Mouse (Mus musculus): Measurements from ENCODE around the gene Rph3al. TPM values are rescaled to one million over a fixed set of nuclear protein-coding genes. Genes with fewer than 3 reads are reported as not detected.

Rph3al gene
- total RNA-seq, 2 experiments from 2014 or later: 2.9 to 3.4 TPM

DNA sequence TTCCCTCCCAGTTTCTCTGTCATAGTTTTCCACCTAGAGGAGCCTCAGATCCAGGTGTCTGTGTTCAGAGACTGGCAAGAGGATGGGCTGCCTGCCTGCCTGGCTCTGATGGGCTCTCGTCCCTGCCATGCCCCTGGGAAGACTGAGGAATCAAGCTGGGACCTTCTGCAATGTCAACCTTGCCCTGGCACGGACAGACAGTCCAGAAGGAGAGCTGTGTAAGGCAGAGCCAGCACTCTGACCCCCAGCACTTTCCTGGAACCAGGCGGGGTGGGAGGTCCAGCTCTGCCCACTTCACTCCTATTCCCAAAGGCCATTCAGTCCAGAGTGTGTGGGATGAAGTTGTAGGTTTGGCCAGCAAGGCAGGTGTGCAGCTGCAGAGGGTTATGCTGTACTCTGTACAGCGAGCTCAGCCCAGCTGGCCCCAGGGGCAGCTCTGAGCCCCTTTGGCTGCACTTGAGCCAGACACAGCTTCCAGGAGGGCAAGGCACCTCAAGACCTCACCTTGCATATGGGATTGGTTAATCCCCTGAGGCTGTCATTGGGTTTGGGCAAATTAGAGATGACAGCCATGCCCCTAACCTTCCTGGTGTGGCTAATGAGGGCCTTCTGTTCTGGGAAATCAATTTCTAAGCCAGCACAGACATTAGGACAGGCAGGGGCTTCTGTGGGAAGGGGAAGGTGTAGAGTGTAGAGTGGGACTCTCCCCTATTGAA is 95.2 kb downstream of the Rph3al start:
- intact Hi-C loops (cut with DNase I): no loop called here
- no peak for DNase-seq (ENCODE audit: low spot score in 2 of 2)

DNA sequence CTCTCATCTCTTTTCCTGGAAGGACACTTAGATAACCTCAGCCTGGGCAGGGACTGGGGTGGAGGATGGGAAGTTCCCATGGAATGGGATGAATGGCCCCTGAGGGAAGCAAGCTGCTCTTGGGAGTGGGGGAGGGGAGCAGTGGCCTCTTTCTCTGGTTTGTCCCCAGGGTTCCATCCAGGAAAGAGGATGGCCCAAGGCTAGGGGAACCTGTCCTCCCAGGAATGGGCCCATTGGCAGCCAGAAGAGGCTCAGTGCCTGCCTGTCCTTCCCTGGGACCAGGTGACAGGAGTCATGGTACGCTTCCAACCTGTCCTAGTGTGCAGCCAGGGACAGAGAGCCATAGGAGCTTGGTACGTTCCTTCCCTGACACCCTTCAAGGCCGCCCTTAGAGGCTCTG is 96.7 kb downstream of the Rph3al start:
- intact Hi-C loops (cut with DNase I): no loop called here
- no peak for DNase-seq (ENCODE audit: low spot score in 2 of 2)

DNA sequence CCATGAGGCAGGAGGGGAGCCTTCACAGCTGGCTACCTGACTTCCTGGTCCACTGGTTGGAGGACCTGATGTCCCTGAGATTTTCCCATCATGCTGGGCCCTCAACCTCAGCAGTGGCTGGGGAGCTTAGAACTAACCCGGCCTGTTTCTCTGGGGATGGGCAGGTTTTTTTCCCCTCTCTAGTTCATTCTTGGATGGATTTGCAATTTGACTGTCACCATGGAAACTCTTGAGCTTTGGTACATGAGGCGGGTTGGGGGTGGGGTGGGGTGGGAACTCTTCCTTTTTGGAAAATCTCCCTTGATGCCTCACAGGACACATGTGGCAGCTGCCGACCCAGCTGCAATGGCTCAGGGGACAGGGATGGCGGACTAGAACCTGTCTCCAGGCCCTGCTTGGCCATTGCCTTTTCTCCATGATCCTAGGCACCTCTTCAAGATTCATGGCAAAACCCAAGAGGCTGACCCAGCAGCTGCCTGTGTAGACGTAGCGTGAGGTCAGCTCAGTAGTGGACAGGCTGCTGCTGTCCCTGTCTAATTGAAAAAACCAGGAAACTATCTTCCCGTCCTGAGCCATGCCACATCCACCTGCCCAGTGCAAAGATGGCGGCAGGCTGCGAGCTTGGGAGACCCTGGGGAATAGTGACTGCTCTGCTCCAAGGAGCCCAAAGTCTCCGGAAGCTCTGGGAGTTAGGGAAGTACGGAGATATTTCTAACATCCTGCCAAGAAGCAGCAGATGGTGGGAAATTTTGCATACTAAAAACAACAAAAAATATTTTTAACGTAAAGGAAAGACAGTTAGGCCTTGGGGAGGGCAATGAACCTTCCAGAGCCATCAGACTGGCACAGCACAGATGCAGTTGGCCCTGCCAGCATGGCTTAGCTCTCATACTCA is 98.4 kb downstream of the Rph3al start:
- intact Hi-C loops (cut with DNase I): no loop called here
- DNase-seq (ENCODE audit: low spot score in 2 of 2): peak; percentile 31 to 40

DNA sequence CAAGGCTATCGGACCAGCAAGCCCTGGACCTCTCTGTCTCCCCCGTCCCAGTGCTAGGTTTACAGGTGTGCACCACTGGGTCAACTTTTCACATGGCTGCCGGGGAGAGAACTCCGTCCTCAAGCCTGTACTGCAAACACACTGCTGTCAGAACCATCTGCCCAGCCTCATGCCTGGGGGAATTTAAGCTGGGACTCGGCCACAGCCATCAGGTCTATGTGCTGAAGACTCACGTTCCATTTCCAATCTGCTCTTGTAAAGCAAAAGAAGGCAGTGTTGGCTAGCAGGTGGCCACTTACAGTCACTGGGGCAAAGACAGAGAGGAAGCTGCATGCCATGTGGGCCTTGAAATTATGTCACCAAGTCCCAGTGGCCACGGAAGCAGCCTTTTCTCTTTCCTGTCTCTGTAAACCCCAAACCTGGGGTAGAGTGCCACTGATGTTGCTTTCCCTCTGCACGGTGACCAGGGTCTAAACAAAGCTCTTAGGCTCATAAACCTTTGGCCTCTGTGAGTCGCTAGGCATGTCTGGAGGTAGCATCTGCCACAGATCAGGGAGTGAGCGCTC is 99.3 kb downstream of the Rph3al start:
- intact Hi-C loops (cut with DNase I): no loop called here
- no peak for DNase-seq (ENCODE audit: low spot score in 2 of 2)

DNA sequence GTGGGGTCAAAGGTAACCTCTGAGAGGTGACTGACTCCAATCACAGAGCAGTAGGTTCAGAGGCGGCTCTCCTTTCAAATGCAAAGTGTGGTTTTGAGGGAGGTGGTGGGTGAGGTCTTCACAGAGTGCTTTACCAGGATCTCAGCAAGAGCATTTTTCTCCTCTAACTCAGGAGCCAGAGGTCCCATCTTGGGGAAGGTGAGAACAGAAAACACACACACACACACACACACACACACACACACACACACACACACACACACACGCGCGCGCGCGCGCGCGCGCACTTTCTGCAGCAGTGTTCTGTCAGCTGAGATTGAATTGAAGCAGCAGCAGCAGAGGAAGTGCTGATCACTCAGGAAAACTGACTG is 102.0 kb downstream of the Rph3al start:
- intact Hi-C loops (cut with DNase I): no loop called here
- DNase-seq (ENCODE audit: low spot score in 2 of 2): no peak

DNA sequence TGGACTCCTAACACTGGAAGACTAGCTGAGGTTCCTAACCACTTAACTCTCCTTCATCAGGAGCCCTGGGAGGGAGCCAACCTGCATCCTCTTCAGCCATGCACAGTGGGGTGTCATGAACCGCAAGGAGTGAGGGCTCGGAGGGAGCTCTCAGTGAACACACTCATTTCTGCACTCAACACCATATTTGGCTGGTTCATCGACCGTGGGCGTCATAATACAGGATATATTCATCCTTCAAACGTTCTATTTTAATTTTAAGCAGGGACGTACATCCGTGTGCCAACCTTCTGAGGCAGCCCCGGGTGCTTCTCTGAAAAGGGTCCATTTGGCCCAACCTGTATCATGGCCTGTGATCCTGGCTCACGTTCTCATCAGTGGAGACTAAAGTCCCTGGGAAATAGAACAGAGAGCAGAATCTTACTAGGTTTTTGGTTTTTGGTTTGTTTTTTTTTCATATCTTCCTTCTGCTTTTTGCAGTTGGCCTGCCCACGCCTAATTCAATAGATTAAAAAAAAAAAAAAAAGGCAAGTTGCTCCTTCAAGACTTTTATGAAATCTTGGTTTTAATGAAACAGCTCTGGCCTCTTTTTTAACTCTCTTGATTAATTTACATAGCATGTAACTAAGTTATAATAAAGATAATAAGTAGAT is 102.5 kb downstream of the Rph3al start:
- intact Hi-C loops (cut with DNase I): no loop called here
- peak; percentile 44 to 45 for DNase-seq (ENCODE audit: low spot score in 2 of 2)

DNA sequence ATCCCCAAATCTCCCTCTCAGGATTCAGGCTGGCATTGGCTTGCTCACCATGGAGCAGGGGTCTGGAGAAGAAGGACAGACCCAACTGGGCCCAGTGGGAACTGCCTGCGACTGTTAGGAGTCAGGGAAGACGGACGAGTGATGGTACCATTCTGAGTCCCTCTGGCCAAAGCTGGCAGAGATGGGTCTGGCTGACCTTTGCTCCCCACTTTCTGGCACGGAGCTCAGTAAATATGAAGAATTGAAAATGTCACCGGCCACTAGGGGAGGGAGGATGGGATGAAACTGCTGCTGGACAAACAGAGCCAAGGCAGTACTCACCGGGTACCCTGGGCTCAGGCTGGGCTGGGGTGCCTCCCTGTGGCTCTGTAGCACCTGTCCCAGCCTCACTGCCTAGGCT is 105.1 kb downstream of the Rph3al start:
- intact Hi-C loops (cut with DNase I): no loop called here
- no peak for DNase-seq (ENCODE audit: low spot score in 2 of 2)

DNA sequence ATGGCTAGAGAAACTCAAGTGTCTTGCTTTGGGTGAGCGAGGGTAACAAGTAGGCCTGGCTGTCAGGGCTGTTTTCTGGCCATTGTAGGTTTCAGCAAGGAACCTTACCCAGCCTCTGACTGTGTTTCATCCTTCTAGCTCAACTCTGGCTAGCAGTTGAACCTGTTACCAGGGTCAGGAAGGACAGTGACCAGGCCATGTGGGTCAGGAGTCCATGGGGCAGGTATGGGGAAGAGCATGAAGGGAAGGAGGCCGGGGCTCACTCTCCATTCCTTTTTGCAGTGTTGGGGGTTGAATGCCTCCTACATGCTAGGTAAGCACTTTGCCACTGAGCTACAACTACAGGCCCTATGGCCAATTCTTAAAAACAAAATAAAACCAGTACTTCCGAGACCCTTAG is 107.8 kb downstream of the Rph3al start:
- DNase-seq (ENCODE audit: low spot score in 2 of 2): no peak
- intact Hi-C loops (cut with DNase I): no loop called here

DNA sequence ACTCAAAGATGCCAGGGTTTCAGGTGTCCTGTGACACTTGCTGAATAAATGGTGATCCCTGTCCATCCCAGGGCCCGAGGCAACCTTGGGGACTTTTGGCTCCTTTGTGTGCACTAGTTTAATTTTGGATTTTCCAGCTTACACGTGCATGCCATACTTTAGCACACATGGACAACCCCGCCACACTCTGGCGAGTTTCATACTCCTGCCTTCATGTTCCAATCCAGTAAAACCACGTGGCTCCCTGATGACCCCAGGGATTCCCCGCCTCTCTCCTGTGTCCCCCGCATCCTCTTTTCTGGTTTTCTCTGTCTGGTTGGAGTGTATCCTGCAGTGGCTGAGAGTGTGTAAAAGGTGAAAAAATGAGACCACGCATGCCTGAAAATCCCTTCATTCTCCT is 110.8 kb downstream of the Rph3al start:
- intact Hi-C loops (cut with DNase I): no loop called here

DNA sequence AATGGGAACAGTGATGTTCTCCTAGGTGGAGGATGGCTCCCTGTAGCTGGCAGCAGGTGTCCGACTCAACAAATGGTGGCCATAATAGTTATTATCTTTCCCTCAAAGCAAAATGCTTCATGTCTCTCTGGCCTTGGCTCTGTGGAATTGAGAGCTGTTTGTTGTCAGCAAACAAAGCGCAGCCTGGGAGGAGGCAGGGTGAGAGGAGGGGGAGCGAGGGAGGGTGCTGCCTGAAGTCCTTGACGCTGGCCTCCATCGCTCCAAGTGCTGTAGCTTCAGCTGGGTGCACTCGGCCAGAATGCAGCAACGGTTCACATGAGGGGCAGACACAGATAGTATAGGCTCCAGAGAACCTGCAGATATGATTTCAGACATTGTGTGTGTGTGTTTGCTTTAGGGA is 114.7 kb downstream of the Rph3al start:
- no peak for DNase-seq (ENCODE audit: low spot score in 2 of 2)
- intact Hi-C loops (cut with DNase I): no loop called here

More for the DNA sequence above, 110.8 kb downstream of the Rph3al start:
- no peak for DNase-seq (ENCODE audit: low spot score in 2 of 2)

DNA sequence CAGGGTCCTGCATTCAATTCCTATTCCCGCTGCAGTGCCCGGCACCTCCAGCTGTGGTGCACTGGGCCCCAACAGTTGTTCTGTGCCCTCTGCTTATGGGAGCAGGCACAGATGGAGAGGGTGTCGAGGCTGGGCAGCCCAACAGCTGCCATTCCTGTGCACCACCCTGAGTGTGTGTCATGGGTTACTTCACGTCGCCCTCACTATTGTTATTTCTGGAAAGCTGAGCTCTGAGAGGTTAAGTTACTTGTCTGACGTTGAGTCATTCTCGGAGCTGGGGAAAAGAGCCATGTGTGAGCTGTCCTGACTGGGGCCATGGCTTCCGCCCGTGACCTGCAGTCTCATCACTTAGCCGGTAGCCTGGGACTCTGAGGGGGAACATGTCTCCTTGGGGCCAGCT is 125.1 kb downstream of the Rph3al start:
- DNase-seq (ENCODE audit: low spot score in 2 of 2): no peak
- intact Hi-C loops (cut with DNase I): no loop called here

DNA sequence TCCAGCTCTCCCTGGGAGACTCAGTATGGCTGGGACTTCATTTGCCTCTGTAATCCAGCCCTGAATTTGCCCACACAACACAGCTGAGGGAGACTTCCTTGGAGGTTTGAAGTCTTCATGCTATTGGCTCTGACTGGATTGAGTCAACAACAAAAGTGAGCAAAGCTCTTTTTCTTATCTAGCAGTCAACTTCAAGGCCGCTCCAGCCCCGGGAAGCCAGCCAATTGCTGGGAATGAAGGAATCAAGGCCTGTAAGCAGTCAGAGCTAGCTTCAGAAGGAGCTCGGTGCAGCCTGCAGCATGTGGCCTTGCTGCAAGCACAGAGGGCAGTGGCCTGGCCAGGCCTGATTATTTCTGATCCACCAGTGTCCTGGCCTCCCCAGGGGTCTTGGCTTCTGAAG is 126.3 kb downstream of the Rph3al start:
- DNase-seq (ENCODE audit: low spot score in 2 of 2): peak; percentile 41 to 45

DNA sequence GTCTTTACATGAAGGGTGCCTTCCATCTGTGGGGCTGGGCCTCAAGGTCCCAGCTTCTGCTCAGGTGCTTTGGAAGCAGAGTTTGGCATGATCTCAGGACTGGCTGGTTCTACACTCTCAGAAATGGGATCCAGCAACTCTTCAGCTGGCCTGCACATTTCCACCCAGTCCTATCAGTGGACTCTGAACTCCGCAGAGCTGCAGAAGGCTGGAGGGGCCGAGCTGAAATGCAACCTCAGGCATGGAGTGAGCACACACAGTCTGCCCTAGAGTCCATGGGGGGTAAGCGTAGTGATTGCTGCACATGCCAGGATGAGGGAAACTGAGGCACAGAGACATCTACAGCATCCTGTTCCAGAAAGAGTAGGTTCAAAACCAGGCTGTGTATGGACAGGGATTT is 127.7 kb downstream of the Rph3al start:
- intact Hi-C loops (cut with DNase I): no loop called here
- DNase-seq (ENCODE audit: low spot score in 2 of 2): no peak

More for the DNA sequence above, 126.3 kb downstream of the Rph3al start:
- intact Hi-C loops (cut with DNase I): no loop called here

DNA sequence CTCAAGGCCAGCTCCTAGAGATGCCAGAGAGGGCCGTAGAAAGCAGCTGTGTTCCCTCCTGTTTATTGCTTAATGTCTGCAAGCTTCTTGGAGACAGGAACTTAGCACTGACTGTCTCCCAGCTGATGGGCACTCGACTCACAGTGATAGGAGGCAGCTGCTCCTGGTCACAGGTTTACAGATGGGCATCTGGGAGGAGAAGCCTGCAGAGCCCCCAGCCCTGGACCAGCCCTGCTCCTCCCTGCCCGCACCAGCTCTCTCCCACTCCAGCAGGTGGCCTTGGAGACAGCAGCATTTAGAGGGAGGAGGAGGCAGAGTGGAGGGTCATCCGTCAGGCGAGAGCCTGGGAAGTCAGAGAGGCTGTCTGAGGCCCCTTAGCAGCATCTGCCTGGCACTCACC is 130.7 kb downstream of the Rph3al start:
- intact Hi-C loops (cut with DNase I): no loop called here
- no peak for DNase-seq (ENCODE audit: low spot score in 2 of 2)

DNA sequence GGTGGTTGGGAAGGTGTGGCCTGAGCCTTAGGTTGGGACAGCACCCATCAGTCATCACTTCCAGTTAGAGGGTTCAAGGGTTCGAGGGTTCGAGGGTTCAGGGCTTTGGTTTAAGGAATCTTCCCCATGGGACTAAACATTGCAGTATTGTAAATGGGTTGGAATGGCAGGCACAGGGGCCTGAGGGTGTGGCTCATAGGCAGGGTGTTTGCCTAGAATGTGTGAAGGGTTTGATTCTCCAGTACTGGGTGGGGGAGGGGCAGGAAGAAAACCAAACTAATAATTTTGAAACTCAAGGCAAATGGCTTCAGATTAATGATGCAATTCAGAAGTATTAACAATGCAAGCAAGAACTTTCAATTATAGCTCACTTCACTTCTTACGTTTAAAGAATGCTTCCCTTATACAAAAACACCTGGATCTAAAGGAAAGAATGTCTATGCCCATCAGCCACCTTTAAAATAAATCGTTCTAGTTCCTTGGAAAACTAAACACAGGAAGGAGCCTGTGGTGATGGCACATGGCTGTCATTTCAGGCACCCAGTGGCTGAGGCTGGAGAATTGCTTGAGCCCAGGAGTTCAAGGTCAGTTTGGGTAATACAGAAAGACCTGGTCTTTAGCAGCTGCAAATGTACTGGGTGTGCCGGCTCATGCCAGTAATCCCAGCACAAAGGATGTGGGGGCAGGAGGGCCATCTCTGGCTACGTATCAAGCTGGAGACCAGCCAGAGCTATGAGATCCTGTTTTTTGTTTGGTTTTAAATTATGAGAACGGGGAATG is 136.3 kb downstream of the Rph3al start:
- intact Hi-C loops (cut with DNase I): no loop called here
- DNase-seq (ENCODE audit: low spot score in 2 of 2): no peak

DNA sequence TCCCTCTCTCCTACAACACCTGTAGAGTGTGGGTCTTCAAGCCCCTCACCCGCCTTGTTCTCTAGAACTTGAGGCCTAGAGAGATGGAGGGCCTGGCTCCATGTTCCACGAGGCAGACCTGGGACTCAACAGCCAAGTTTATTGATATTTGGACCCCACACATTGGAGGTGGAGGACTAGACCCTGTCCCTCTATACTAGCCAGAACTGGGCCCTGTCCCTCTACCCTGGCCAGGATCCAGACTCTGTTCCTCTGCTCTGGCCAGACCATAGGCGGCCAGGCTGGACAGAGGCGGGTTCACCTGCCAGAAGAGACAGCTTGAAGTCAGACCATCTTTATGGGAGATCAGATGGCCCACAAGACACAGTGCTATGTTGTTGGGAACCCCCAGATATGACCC is 136.9 kb downstream of the Rph3al start:
- intact Hi-C loops (cut with DNase I): no loop called here

DNA sequence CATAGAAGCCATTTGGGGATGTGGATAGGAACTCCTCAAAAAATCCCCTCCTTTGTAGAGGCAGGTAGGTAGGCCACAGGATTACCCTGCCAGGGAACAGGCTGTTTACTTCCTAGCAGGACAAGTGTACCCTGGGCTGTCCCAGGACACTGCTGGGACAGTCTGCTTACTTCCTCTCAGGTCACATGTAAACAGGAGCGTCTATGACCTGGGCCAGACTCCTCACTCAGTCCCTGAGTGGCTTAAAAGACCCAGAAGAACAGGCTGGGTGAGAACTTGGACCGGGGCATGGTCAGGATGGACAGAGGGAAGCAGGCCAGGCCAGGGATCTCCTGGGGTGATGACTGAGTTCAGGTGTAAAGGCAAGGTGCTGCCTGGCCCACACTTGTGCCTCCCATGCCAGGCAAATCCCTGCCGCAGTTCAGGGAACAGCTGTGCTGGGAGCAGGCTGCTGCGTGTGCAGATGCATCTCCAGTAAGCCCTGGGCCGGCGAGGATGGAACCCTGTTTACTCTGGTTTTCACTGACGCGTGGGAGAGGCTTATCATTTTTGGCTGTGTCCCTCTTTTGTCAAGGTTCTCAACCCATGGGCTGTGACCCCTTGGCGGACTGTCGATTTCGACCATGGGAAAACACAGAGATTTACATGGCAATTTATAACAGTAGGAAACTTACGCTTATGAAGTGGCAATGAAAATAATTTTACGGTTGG is 141.5 kb downstream of the Rph3al start:
- intact Hi-C loops (cut with DNase I): no loop called here
- DNase-seq (ENCODE audit: low spot score in 2 of 2): no peak

More for the DNA sequence above, 136.9 kb downstream of the Rph3al start:
- no peak for DNase-seq (ENCODE audit: low spot score in 2 of 2)

DNA sequence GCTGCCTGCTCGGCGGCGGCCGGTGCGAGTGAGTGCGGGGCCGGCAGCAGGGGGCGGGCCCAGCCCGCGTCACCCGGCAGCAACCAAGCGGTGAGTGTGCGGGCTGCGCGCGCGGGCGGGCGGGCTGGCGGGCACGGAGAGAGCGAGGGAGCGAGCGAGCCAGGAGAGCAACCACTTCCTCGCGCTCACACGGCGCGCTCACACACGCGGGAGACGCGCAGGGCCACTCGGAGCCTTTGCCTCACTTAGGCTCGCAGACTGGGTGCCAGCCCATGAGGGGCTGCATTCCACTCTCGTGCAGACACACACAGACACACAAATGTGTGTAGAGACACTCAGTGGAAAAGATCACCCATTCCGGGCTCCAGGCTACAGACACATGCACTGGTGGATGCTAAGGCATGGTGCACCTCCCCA is 142.2 kb downstream of the Rph3al start, which contains the start of gene Doc2b:
Gene Doc2b (minus strand): TSS at position 21 of the 417 bp plus-strand sequence.
- intact Hi-C loops (cut with DNase I): no loop called here

DNA sequence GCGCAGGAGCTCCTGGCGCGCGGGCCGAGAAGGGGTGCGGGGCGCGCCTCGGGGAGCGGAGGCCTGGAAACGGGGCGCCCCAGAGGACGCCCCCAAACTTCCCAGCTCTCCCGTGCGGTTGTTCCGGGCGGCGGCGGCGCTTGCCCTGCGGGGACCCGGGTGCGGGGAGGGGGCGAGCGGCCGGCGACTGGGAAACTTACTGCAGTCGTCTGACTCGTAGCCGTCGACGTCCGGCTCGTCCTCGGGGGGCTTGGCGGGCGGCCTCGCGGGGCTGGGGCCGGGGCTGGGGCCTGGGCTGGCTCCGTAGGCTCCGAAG is 142.9 kb downstream of the Rph3al start:
- DNase-seq (ENCODE audit: low spot score in 2 of 2): no peak
- intact Hi-C loops (cut with DNase I): no loop called here

More for the DNA sequence above, 142.2 kb downstream of the Rph3al start, which contains the start of gene Doc2b:
- DNase-seq (ENCODE audit: low spot score in 2 of 2): peak; percentile 75 to 76
